Mouse (Mus musculus): Measurements from ENCODE around the gene Smg1.
A peak's percentile ranks its signal among the peaks of the same experiment; 100 is the strongest.
"Not testable (repeated sequence)": the region's sequence is repeated elsewhere in the genome, so short reads cannot be mapped to it uniquely, and the experiment has no call there.

The Smg1 gene

GRCm38 (mm10) chr7:118248069-118248468 is 4.6 kb upstream of the Smg1 start:
- DNase-seq = no peak

GRCm38 (mm10) chr7:118245260-118245659 is 1.8 kb upstream of the Smg1 start:
- no peak for DNase-seq

- DNase-seq = no peak
These were observed 508 bp downstream of the Smg1 start for GRCm38 (mm10) chr7:118242911-118243412.

- no peak for DNase-seq
These were observed 1.2 kb downstream of the Smg1 start for GRCm38 (mm10) chr7:118242309-118242708.

GRCm38 (mm10) chr7:118240402-118240801 is 3.1 kb downstream of the Smg1 start:
- no peak for DNase-seq

- no peak for DNase-seq
These were observed 3.5 kb downstream of the Smg1 start for GRCm38 (mm10) chr7:118239996-118240395.

- DNase-seq = no peak
These were observed 6.5 kb downstream of the Smg1 start for GRCm38 (mm10) chr7:118236949-118237348.

GRCm38 (mm10) chr7:118234236-118234635 is 9.2 kb downstream of the Smg1 start:
- DNase-seq = no peak

GRCm38 (mm10) chr7:118232613-118233012 is 10.9 kb downstream of the Smg1 start:
- no peak for DNase-seq

GRCm38 (mm10) chr7:118219777-118220176 is 23.7 kb downstream of the Smg1 start:
- no peak for DNase-seq

- no peak for DNase-seq
These were observed 37.1 kb downstream of the Smg1 start for GRCm38 (mm10) chr7:118206396-118206795.

GRCm38 (mm10) chr7:118195756-118196155 is 47.7 kb downstream of the Smg1 start:
- no peak for DNase-seq

GRCm38 (mm10) chr7:118185878-118186277 is 57.6 kb downstream of the Smg1 start:
- DNase-seq = no peak

- DNase-seq = no peak
These were observed 58.9 kb downstream of the Smg1 start for GRCm38 (mm10) chr7:118184604-118185003.

GRCm38 (mm10) chr7:118181123-118181522 is 62.3 kb downstream of the Smg1 start:
- DNase-seq = no peak

- DNase-seq = no peak
These were observed 63.7 kb downstream of the Smg1 start for GRCm38 (mm10) chr7:118179782-118180181.

GRCm38 (mm10) chr7:118175821-118176355 is 67.6 kb downstream of the Smg1 start:
- no peak for DNase-seq

- DNase-seq = not testable (repeated sequence)
These were observed 73.3 kb downstream of the Smg1 start for GRCm38 (mm10) chr7:118170125-118170524.

GRCm38 (mm10) chr7:118163006-118163405 is 80.5 kb downstream of the Smg1 start:
- DNase-seq = no peak

GRCm38 (mm10) chr7:118160121-118160520 is 83.3 kb downstream of the Smg1 start:
- DNase-seq = no peak

GRCm38 (mm10) chr7:118156461-118156860 is 87.0 kb downstream of the Smg1 start:
- peak; percentile 13 for DNase-seq

GRCm38 (mm10) chr7:118154150-118154549 is 89.3 kb downstream of the Smg1 start:
- no peak for DNase-seq

GRCm38 (mm10) chr7:118143602-118144001 is 99.9 kb downstream of the Smg1 start:
- no peak for DNase-seq

- DNase-seq = no peak
These were observed 100.3 kb downstream of the Smg1 start for GRCm38 (mm10) chr7:118143123-118143522.

GRCm38 (mm10) chr7:118141271-118141670 is 102.2 kb downstream of the Smg1 start:
- no peak for DNase-seq

Measured in cerebellum, adult 11 months (tissue).